Mouse (Mus musculus): ENCODE results near the gene Abcb1b. TPM values are rescaled to one million over a fixed set of nuclear protein-coding genes. Genes with fewer than 3 reads are reported as not detected.
A peak's percentile ranks its signal among the peaks of the same experiment; 100 is the strongest.
"Not testable (repeated sequence)": the region's sequence is repeated elsewhere in the genome, so short reads cannot be mapped to it uniquely, and the experiment has no call there.

Abcb1b gene
- polyA plus RNA-seq, 1 experiment from 2014 or later = 1.1 TPM

DNA sequence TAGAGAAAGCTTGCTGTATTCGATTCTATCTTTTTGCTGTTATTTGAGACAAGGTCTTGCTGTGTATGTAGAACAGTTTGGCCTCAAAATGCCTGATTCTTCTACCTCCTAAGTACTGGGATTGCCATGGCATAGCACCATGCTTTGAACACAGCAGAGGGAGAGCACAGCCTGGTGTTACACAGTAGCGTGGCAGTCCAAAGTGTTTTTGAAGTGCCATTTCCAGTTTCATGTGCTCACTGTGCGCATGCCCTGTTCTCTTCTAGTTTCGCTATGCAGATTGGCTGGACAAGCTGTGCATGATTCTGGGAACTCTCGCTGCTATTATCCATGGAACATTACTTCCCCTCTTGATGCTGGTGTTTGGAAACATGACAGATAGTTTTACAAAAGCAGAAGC, 7.8 kb downstream of the Abcb1b start:
- H3K27ac ChIP-seq (ENCODE audit: low read depth, low read length) = no peak overlapping the region
- H3K4me3 ChIP-seq (ENCODE audit: low read depth, low read length) = no peak overlapping the region
- no peaks in the 10 kb centered on the region for H3K4me1 ChIP-seq (replicated peaks; ENCODE audit: control insufficient read depth, insufficient read depth, low read length)
- WGBS = 87% methylated on average over 5 of the region's 5 CpGs
- no peaks in the 10 kb centered on the region for H3K27me3 ChIP-seq (replicated peaks; ENCODE audit: control insufficient read depth, insufficient read depth, low read length)
- no peak for ATAC-seq
- no peaks in the 10 kb centered on the region for H3K36me3 ChIP-seq (ENCODE audit: control insufficient read depth, insufficient read depth)
- no peak overlapping the region for H3K9ac ChIP-seq (ENCODE audit: low read depth, low read length)
- no peak overlapping the region for H3K4me2 ChIP-seq (replicated peaks; ENCODE audit: low read depth)
- TF ChIP-seq CTCF (IDR thresholded peaks at IDR 0.05; ENCODE audit: low read depth) = 0 out of 2 replicates have a peak, but pooled peaks have one; percentile 8
- no peaks in the 10 kb centered on the region for H3K9me3 ChIP-seq (ENCODE audit: control insufficient read depth)

DNA sequence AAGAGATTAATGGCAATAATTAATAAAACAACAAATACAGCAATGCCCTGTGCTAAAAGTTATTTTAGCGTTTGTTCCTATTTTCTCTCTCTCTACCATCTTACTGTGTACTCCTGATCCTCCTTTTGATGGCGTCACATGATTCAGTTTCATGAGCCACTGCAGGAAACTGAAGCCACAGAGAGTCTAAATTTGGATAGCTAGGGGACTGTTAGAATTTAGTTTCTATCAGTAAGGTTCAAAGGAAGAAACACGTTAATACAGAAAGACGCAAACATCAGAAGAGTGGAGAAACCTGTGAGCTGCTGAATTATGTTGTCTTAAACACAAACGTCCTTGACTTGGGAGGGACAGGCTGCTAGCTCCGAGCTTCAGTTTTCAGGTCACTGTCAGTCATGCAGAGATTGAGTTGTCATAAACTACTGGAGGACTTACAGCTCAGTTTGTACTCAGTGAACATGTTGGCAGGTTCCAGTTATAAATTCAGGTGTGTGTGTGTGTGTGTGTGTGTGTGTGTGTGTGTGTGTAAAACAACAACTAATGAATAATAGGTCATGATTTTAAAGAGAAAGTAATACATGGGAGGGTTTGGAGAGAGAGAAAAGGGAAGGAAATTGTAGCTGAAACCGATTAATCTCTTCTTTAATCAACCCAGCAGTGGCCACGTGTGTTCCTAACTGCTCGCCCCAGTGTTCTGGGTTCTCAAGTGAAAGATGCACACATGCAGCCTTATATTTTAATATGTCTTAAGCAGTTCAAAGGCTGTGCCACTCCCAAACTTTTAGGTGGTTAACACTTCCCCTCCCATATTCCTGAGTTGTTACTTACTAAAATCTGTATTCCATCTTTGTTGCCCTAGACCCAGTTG, 9.4 kb downstream of the Abcb1b start:
- Histone ChIP-seq H3K27me3 (replicated peaks; ENCODE audit: control insufficient read depth, insufficient read depth, low read length) (no peaks in the 10 kb centered on the region), H3K4me3 (ENCODE audit: low read depth, low read length) (no peak overlapping the region), H3K27ac (ENCODE audit: low read depth, low read length) (no peak overlapping the region), H3K9ac (ENCODE audit: low read depth, low read length) (no peak overlapping the region), H3K9me3 (ENCODE audit: control insufficient read depth) (no peaks in the 10 kb centered on the region), H3K4me1 (replicated peaks; ENCODE audit: control insufficient read depth, insufficient read depth, low read length) (no peaks in the 10 kb centered on the region), H3K4me2 (replicated peaks; ENCODE audit: low read depth) (no peak overlapping the region), H3K36me3 (ENCODE audit: control insufficient read depth, insufficient read depth) (no peaks in the 10 kb centered on the region)
- no peak for TF ChIP-seq CTCF (IDR thresholded peaks at IDR 0.05; ENCODE audit: low read depth)
- ATAC-seq = no peak
- 72% methylated on average over 9 of the region's 9 CpGs for WGBS

DNA sequence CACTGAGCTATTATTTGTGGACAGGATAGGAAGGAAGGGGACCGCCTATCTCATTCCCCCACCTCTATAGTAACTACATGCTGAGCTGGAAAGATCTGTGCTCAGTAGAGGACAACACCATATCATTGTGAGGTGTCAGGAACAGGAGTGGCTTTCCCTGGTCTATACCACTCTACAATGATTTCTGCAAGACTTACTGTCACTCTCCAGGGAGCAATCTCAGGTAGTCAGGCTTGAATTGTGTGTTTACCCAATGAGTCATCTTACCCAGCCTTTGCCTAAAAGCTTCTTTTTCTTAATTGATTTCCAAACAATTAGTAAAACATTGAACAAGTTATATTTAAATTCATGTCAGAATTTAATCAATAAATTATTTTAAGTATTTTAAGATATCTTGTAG, 15.9 kb downstream of the Abcb1b start:
- no peaks in the 10 kb centered on the region for H3K27me3 ChIP-seq (replicated peaks; ENCODE audit: control insufficient read depth, insufficient read depth, low read length)
- no peak for TF ChIP-seq CTCF (IDR thresholded peaks at IDR 0.05; ENCODE audit: low read depth)
- H3K36me3 ChIP-seq (ENCODE audit: control insufficient read depth, insufficient read depth) = no peaks in the 10 kb centered on the region
- H3K4me3 ChIP-seq (ENCODE audit: low read depth, low read length) = no peak overlapping the region
- no peak overlapping the region for H3K4me2 ChIP-seq (replicated peaks; ENCODE audit: low read depth)
- no peaks in the 10 kb centered on the region for H3K9me3 ChIP-seq (ENCODE audit: control insufficient read depth)
- H3K27ac ChIP-seq (ENCODE audit: low read depth, low read length) = no peak overlapping the region
- H3K4me1 ChIP-seq (replicated peaks; ENCODE audit: control insufficient read depth, insufficient read depth, low read length) = no peaks in the 10 kb centered on the region
- 70% methylated on average over 1 of the region's 1 CpGs for WGBS
- H3K9ac ChIP-seq (ENCODE audit: low read depth, low read length) = no peak overlapping the region
- ATAC-seq = no peak

DNA sequence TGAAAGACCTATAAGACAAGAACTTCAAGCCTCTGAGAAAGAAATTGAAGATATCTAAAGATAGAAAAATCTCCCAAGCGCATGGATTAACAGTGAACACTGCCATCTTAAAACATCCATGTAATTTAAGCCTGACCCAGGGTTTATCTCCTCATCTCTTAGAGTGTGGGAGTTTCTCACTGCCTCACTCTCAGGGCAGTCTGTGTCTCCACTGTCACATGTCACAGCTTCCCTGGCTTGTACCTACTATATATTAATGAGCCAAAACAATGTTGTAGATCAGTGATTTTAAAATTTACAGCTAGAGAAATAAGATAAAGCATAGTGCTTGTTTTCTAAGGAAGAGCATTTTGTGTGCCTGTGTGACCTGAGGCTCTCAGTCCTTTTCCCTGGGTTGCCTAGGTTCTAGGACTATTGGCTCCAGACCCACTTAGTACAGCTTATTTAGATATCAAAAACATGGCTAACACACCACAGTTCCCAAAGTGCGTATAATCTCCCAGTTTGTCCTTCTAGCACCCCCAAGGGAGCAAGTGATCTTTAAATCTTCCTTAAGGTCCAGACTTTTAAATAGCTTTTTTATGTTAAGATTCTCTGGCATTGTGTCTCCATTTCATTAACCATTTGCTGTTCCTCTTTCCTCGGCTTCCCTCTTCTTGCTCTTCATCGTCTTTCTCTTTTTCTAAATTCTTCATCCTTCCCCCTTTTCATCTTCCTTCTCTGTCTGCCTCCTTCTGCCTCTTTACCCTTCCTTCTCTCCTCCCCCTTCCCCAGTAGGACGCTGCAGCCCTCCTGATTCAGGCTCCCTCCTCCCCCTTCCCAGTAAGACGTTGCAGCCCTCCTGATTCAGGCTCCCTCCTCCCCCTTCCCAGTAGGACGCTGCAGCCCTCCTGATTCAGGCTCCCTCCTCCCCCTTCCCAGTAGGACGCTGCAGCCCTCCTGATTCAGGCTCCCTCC, 22.0 kb downstream of the Abcb1b start:
- no peak overlapping the region for H3K27ac ChIP-seq (ENCODE audit: low read depth, low read length)
- H3K4me3 ChIP-seq (ENCODE audit: low read depth, low read length) = no peak overlapping the region
- no peaks in the 10 kb centered on the region for H3K27me3 ChIP-seq (replicated peaks; ENCODE audit: control insufficient read depth, insufficient read depth, low read length)
- no peaks in the 10 kb centered on the region for H3K9me3 ChIP-seq (ENCODE audit: control insufficient read depth)
- WGBS = 20% methylated on average over 7 of the region's 8 CpGs
- peak overlapping the region; percentile 32; the same call in 1 of the 2 replicates for H3K4me2 ChIP-seq (replicated peaks; ENCODE audit: low read depth)
- TF ChIP-seq CTCF (IDR thresholded peaks at IDR 0.05; ENCODE audit: low read depth) = no peak
- no peak overlapping the region for H3K9ac ChIP-seq (ENCODE audit: low read depth, low read length)
- H3K4me1 ChIP-seq (replicated peaks; ENCODE audit: control insufficient read depth, insufficient read depth, low read length) = peaks cover 4% of the 10 kb centered on the region; the same call in 1 of the 2 replicates
- ATAC-seq = no peak
- no peaks in the 10 kb centered on the region for H3K36me3 ChIP-seq (ENCODE audit: control insufficient read depth, insufficient read depth)

DNA sequence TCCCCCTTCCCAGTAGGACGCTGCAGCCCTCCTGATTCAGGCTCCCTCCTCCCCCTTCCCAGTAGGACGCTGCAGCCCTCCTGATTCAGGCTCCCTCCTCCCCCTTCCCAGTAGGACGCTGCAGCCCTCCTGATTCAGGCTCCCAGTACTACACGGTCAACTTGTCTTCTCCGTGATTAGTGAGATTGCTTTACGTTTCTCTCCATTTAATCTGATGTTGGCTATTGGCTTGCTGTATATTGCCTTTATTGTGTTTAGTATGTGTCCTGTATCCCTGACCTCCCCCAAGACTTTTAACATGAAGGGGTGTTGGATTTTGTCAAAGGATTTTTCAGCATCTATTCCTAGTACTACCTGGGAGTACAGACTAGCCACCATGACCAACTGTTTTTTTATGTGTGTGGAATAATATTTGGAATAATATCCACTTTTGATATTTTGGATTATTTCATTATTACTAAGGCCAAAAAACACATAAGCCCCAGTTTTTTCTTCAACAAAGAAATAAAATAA, 22.7 kb downstream of the Abcb1b start:
- WGBS = 7% methylated on average over 4 of the region's 6 CpGs

More for the DNA sequence above, 22.7 kb downstream of the Abcb1b start:
- H3K4me2 ChIP-seq (replicated peaks; ENCODE audit: low read depth); ATAC-seq; H3K4me1 ChIP-seq (replicated peaks; ENCODE audit: control insufficient read depth, insufficient read depth, low read length); H3K27me3 ChIP-seq (replicated peaks; ENCODE audit: control insufficient read depth, insufficient read depth, low read length); H3K9me3 ChIP-seq (ENCODE audit: control insufficient read depth); H3K4me3 ChIP-seq (ENCODE audit: low read depth, low read length); H3K27ac ChIP-seq (ENCODE audit: low read depth, low read length); H3K9ac ChIP-seq (ENCODE audit: low read depth, low read length); H3K36me3 ChIP-seq (ENCODE audit: control insufficient read depth, insufficient read depth): not testable (repeated sequence)

Measured in intestine, postnatal 0 days (tissue).